Mouse (Mus musculus) intestine, embryonic 14.5 days (tissue): ENCODE results near the gene 1700017B05Rik. TPM values are rescaled to one million over a fixed set of nuclear protein-coding genes. Genes with fewer than 3 reads are reported as not detected.

Experiments used
- ATAC-seq: fragments of 200-750 bp; cut with Nextera tagmentation; replicated peaks from 2 replicates; pipeline ENCODE4 v1.8.0; 2017; ENCODE audit warnings: low read depth, moderate number of reproducible peaks, moderate TSS enrichment, moderate library complexity; ENCODE audit not compliant: low FRiP score, low TSS enrichment
- DNase-seq: peaks from one replicate; pipeline ENCODE4 v3.0.0-alpha.2; 2018; ENCODE audit warnings: low spot score
- H3K27ac ChIP-seq: fragments of 300-500 bp; sonication (generic); 2 replicates; pipeline ENCODE4 v1.5.1; 2014; ENCODE audit warnings: low read depth, mild to moderate bottlenecking, control low read depth
- H3K27me3 ChIP-seq: fragments of 300-500 bp; sonication (generic); replicated peaks from 2 replicates; pipeline ENCODE4 v1.6.1; 2014; ENCODE audit warnings: low read length, control low read depth; ENCODE audit not compliant: control insufficient read depth, insufficient read depth
- H3K36me3 ChIP-seq: fragments of 300-500 bp; sonication (generic); 2 replicates; pipeline ENCODE4 v1.6.1; 2014; ENCODE audit warnings: low read length, control low read depth; ENCODE audit not compliant: control insufficient read depth, insufficient read depth
- H3K4me1 ChIP-seq: fragments of 300-500 bp; sonication (generic); replicated peaks from 2 replicates; pipeline ENCODE4 v1.6.1; 2014; ENCODE audit warnings: low read length, control low read depth, mixed read lengths; ENCODE audit not compliant: control insufficient read depth, insufficient read depth
- H3K4me2 ChIP-seq: fragments of 300-500 bp; sonication (generic); 2 replicates; pipeline ENCODE4 v1.6.1; 2014; ENCODE audit warnings: low read length
- H3K4me3 ChIP-seq: fragments of 300-500 bp; sonication (generic); 2 replicates; pipeline ENCODE4 v1.5.1; 2014; ENCODE audit warnings: low read depth, low read length, control low read depth, mixed read lengths
- H3K9ac ChIP-seq: fragments of 300-500 bp; sonication (generic); 2 replicates; pipeline ENCODE4 v1.6.1; 2014; ENCODE audit warnings: mild to moderate bottlenecking, low read length
- H3K9me3 ChIP-seq: fragments of 300-500 bp; sonication (generic); 2 replicates; pipeline ENCODE4 v1.6.1; 2016; ENCODE audit warnings: low read length, control low read depth; ENCODE audit not compliant: control insufficient read depth
- WGBS: fragments of 180-500 bp; shearing (Covaris S2); extraction: QIAGEN DNeasy Blood & Tissue Kit; methylation state at CpG from one replicate; pipeline ENCODE4 v1.1.7; 2014; 5-methylcytosine and 5-hydroxymethylcytosine counted together
- polyA plus RNA-seq: library from polyadenylated mRNA; unstranded; fragments of >200 nt; fragmentation: Nextera tagmentation; extraction: Ambion mirVana; gene quantifications from 2 replicates; pipeline ENCODE4 v1.2.1, GENCODE M21; 2014

The 1700017B05Rik gene
- polyA plus RNA-seq, 1 experiment from 2014 or later: 41.2 TPM

DNA sequence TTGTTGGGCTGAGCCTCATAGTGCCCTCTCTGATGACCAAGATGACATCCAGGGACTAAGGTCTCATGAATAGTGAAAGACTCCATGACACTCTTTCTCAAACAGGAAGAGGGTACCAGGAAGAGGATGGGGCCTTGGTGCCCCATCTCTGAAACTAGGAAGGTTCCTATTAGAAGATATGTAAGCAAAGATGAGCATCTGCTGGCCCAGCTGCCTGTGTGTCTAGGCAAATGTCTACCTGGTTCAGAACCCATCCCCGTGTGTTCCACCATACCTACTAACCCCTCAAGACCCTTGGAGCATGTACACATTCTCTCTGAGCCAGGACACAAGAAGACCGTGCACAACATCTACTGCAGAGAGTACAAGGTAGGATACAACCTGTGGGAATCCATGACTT is 26.2 kb downstream of the 1700017B05Rik start, which contains the start of gene Trcg1:
Gene Trcg1, plus strand, starts transcription at position 301 of the 400 bp plus-strand sequence.
- DNase-seq: no peak
- no peaks in the 10 kb centered on the region for H3K4me1 ChIP-seq
- H3K27ac ChIP-seq: no peak within 1 kb of the TSS
- H3K27me3 ChIP-seq: no peaks in the 10 kb centered on the region
- H3K4me2 ChIP-seq: no peak within 1 kb of the TSS
- H3K9me3 ChIP-seq: no peaks in the 10 kb centered on the region
- no peak for ATAC-seq
- H3K36me3 ChIP-seq: no peaks in the 10 kb centered on the region
- no peak within 1 kb of the TSS for H3K4me3 ChIP-seq
- 90% methylated on average over 2 of the region's 2 CpGs for WGBS
- H3K9ac ChIP-seq: no peak within 1 kb of the TSS

GRCm38 (mm10) chr9:57233767-57234166 is 28.6 kb downstream of the 1700017B05Rik start:
- Histone ChIP-seq H3K27ac (no peak overlapping the region), H3K36me3 (no peaks in the 10 kb centered on the region), H3K4me3 (no peak overlapping the region), H3K9me3 (no peaks in the 10 kb centered on the region), H3K4me2 (no peak overlapping the region), H3K4me1 (peaks cover 7% of the 10 kb centered on the region), H3K9ac (no peak overlapping the region), H3K27me3 (no peaks in the 10 kb centered on the region)
- WGBS: 85% methylated on average over 3 of the region's 3 CpGs
- DNase-seq (no peak), ATAC-seq (no peak)

DNA sequence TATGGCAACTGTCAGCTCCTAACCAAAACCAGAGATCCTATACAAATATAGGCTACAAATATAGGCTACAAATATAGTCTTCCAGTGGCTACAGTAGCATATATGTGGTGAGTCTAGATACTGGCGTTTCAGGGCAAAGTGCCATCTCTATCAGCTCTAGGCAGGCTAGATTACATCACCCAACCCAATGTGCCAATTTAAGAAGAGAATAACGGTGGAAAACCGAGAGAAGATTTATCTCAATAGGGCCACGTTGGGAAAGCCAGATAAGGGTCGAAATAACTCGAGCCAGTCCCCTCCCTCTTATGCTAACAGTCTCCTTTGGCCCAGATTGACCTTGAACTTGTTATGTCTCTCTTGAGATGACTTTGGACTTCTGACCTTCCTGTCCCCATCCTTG is 29.3 kb downstream of the 1700017B05Rik start:
- no peak for DNase-seq
- H3K4me3 ChIP-seq: no peak overlapping the region
- no peak for ATAC-seq
- H3K36me3 ChIP-seq: no peaks in the 10 kb centered on the region
- WGBS: 67% methylated on average over 6 of the region's 6 CpGs
- no peak overlapping the region for H3K4me2 ChIP-seq
- H3K9me3 ChIP-seq: no peaks in the 10 kb centered on the region
- no peak overlapping the region for H3K27ac ChIP-seq
- H3K4me1 ChIP-seq: peaks cover 7% of the 10 kb centered on the region
- H3K27me3 ChIP-seq: no peaks in the 10 kb centered on the region
- no peak overlapping the region for H3K9ac ChIP-seq

GRCm38 (mm10) chr9:57232341-57232940 is 30.0 kb downstream of the 1700017B05Rik start:
- Histone ChIP-seq H3K4me2 (no peak overlapping the region), H3K9me3 (no peaks in the 10 kb centered on the region), H3K27me3 (no peaks in the 10 kb centered on the region), H3K4me3 (no peak overlapping the region), H3K27ac (no peak overlapping the region), H3K4me1 (peaks cover 7% of the 10 kb centered on the region), H3K36me3 (no peaks in the 10 kb centered on the region), H3K9ac (no peak overlapping the region)
- ATAC-seq: no peak
- DNase-seq: no peak
- 92% methylated on average over 5 of the region's 5 CpGs for WGBS

DNA sequence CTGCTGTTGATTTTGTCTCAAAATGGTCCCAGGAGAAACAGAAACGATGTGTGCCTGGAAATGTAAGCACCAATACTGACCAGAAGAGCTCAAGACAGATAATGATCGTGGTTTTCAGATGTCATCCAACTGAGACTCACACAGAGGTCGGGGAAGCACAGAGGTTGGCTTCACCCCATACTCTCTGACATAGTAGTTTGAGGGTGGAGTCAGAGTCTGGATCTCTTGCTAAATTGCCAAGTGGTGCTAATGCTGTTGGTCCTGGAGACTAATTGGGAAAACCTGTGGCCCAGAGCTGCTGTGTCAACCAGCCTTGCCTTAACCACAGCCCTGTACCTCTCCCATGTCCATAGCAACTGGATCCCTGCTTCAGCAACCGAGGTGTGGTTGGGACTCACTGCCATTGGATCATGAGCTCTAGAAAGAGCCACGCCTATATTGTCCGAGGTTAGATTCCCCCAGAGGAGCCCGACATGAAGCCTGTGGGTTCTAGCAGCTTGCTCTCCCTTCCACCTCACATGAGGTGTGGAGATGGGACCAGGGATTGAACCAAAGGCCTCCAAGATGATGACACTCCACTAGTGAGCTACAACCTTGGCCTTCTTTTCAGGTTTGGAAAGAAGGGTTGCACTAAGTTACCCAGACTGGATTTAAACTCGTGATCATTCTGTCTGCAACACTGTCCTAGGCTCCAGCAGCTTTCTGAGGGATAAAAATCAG is 30.7 kb downstream of the 1700017B05Rik start:
- DNase-seq: no peak
- Histone ChIP-seq H3K27me3 (no peaks in the 10 kb centered on the region), H3K9ac (no peak overlapping the region), H3K4me3 (no peak overlapping the region), H3K4me2 (no peak overlapping the region), H3K27ac (no peak overlapping the region), H3K36me3 (no peaks in the 10 kb centered on the region), H3K4me1 (peaks cover 7% of the 10 kb centered on the region), H3K9me3 (no peaks in the 10 kb centered on the region)
- WGBS: 80% methylated on average over 8 of the region's 8 CpGs
- no peak for ATAC-seq

- DNase-seq (no peak), ATAC-seq (no peak)
- H3K9me3 ChIP-seq: no peaks in the 10 kb centered on the region
- no peaks in the 10 kb centered on the region for H3K27me3 ChIP-seq
- H3K4me2 ChIP-seq: no peak overlapping the region
- WGBS: 57% methylated on average over 9 of the region's 9 CpGs
- H3K27ac ChIP-seq: no peak overlapping the region
- H3K4me1 ChIP-seq: peaks cover 7% of the 10 kb centered on the region
- no peak overlapping the region for H3K4me3 ChIP-seq
- no peaks in the 10 kb centered on the region for H3K36me3 ChIP-seq
- H3K9ac ChIP-seq: no peak overlapping the region
Observed at GRCm38 (mm10) chr9:57230146-57230783, 32.1 kb downstream of the 1700017B05Rik start.

DNA sequence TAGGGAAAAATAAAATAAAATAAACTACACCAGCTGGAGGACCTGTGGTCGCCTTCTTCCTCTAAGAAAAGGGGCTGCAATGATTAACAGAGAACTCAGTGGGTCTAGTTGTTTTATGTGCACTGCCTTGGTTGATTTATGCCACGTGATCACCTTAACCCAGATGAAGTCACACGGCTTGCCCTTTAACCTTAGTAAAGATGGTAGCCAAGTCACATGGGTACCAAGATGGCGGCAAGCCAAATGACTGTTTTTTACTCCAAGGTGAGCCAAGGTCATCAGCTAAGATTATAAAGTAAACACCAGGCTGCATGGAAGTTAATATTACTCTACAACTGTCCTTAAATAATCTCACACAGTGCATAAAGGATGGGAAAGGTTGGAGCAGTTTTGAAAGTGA is 32.7 kb downstream of the 1700017B05Rik start:
- WGBS: 66% methylated on average over 4 of the region's 4 CpGs
- Histone ChIP-seq H3K27ac (no peak overlapping the region), H3K36me3 (no peaks in the 10 kb centered on the region)

GRCm38 (mm10) chr9:57228186-57228585 is 34.2 kb downstream of the 1700017B05Rik start:
- WGBS: 69% methylated on average over 4 of the region's 4 CpGs
- Histone ChIP-seq H3K4me2 (no peak overlapping the region), H3K9ac (no peak overlapping the region), H3K9me3 (no peaks in the 10 kb centered on the region), H3K36me3 (no peaks in the 10 kb centered on the region), H3K4me3 (no peak overlapping the region), H3K27ac (no peak overlapping the region), H3K4me1 (peaks cover 7% of the 10 kb centered on the region), H3K27me3 (no peaks in the 10 kb centered on the region)
- no peak for DNase-seq
- ATAC-seq: no peak

More for the DNA sequence above, 32.7 kb downstream of the 1700017B05Rik start:
- Histone ChIP-seq H3K9me3 (no peaks in the 10 kb centered on the region), H3K27me3 (no peaks in the 10 kb centered on the region), H3K4me3 (no peak overlapping the region), H3K9ac (no peak overlapping the region), H3K4me1 (peaks cover 7% of the 10 kb centered on the region), H3K4me2 (no peak overlapping the region)
- ATAC-seq (no peak), DNase-seq (no peak)
